Comparison of ENCODE assay signal across 8 mouse cellular contexts in genomic region chr11:99041051-99041729, GRCm38 (mm10). TPM values are rescaled to one million over a fixed set of nuclear protein-coding genes. Genes with fewer than 3 reads are reported as not detected.
DNase-seq lines count a peak whose midpoint lies in the region; ATAC-seq and TF ChIP-seq lines count a peak whose summit lies in the region.

TSS of gene Igfbp4 (plus strand) at chr11:99041244.

- no peak for TF ChIP-seq EP300 in ES-Bruce4 (IDR thresholded peaks at IDR 0.05; ENCODE audit: insufficient read depth, low read depth, low read length)

- peaks cover 2% of the 10 kb centered on the region for H3K4me1 ChIP-seq in ES-Bruce4 (ENCODE audit: control insufficient read depth, insufficient read depth, low read length)
- peaks cover 25% of the 10 kb centered on the region for H3K4me1 ChIP-seq in forebrain, embryonic 16.5 days (replicated peaks; ENCODE audit: control insufficient read depth, insufficient read depth, low read length)
- H3K4me1 ChIP-seq in lung, embryonic 15.5 days = peaks cover 46% of the 10 kb centered on the region

- peak within 1 kb of the TSS; percentile 99 for H3K4me2 ChIP-seq in forebrain, embryonic 16.5 days (ENCODE audit: low read length)
- H3K4me2 ChIP-seq in lung, embryonic 15.5 days = peak within 1 kb of the TSS; percentile 94

- TF ChIP-seq POLR2A in ES-Bruce4 (IDR thresholded peaks at IDR 0.05; ENCODE audit: insufficient read depth, low read length) = no peak

- peak; percentile 74 for DNase-seq in adrenal gland, postnatal 14 days
- DNase-seq in heart, postnatal 14 days = peak; percentile 82 to 83
- DNase-seq in kidney, postnatal 36 days = peak; percentile 84 to 88
- peak; percentile 81 to 82 for DNase-seq in urinary bladder, postnatal 4 days (ENCODE audit: low spot score in 2 of 2)

- no peaks in the 10 kb centered on the region for H3K36me3 ChIP-seq in ES-Bruce4 (ENCODE audit: control insufficient read depth, insufficient read depth, low read length, poor library complexity, severe bottlenecking)
- H3K36me3 ChIP-seq in forebrain, embryonic 16.5 days (ENCODE audit: control insufficient read depth, insufficient read depth) = no peaks in the 10 kb centered on the region
- H3K36me3 ChIP-seq in lung, embryonic 15.5 days = no peaks in the 10 kb centered on the region

- no peak within 1 kb of the TSS for H3K27ac ChIP-seq in ES-Bruce4 (ENCODE audit: insufficient read depth, low read length)
- H3K27ac ChIP-seq in forebrain, embryonic 16.5 days (ENCODE audit: low read length) = peak within 1 kb of the TSS; percentile 95
- H3K27ac ChIP-seq in lung, embryonic 15.5 days = peak within 1 kb of the TSS; percentile 91

- under 1% methylated on average over 59 of the region's 63 CpGs for WGBS in forebrain, embryonic 16.5 days
- under 1% methylated on average over 63 of the region's 63 CpGs for WGBS in lung, embryonic 15.5 days

- peak within 1 kb of the TSS; percentile 72 for H3K4me3 ChIP-seq in ES-Bruce4 (ENCODE audit: low read depth, low read length)
- peak within 1 kb of the TSS; percentile 75 for H3K4me3 ChIP-seq in forebrain, embryonic 16.5 days (replicated peaks; ENCODE audit: low read length)
- peak within 1 kb of the TSS; percentile 71 for H3K4me3 ChIP-seq in lung, embryonic 15.5 days

- H3K9me3 ChIP-seq in ES-Bruce4 (replicated peaks; ENCODE audit: control insufficient read depth, insufficient read depth, low read length, poor library complexity, severe bottlenecking) = no peaks in the 10 kb centered on the region
- H3K9me3 ChIP-seq in forebrain, embryonic 16.5 days (ENCODE audit: control insufficient read depth, low read length) = no peaks in the 10 kb centered on the region
- no peaks in the 10 kb centered on the region for H3K9me3 ChIP-seq in lung, embryonic 15.5 days

- intact Hi-C loops in heart, postnatal 14 days (cut with DNase I) = no loop called here

- peaks cover 10% of the 10 kb centered on the region for H3K27me3 ChIP-seq in ES-Bruce4 (ENCODE audit: control insufficient read depth, insufficient read depth, low read length, poor library complexity, severe bottlenecking)
- no peaks in the 10 kb centered on the region for H3K27me3 ChIP-seq in forebrain, embryonic 16.5 days (replicated peaks; ENCODE audit: control insufficient read depth, insufficient read depth, low read length)
- no peaks in the 10 kb centered on the region for H3K27me3 ChIP-seq in lung, embryonic 15.5 days

- H3K9ac ChIP-seq in ES-Bruce4 (ENCODE audit: low read depth, poor library complexity, severe bottlenecking) = peak within 1 kb of the TSS; percentile 77
- peak within 1 kb of the TSS; percentile 89 for H3K9ac ChIP-seq in forebrain, embryonic 16.5 days (replicated peaks; ENCODE audit: low read depth, low read length)
- peak within 1 kb of the TSS; percentile 73 for H3K9ac ChIP-seq in lung, embryonic 15.5 days

- no peak for TF ChIP-seq CTCF in ES-Bruce4 (IDR thresholded peaks at IDR 0.05; ENCODE audit: low read depth, low read length)

- ATAC-seq in forebrain, embryonic 16.5 days = peak; percentile 73
- ATAC-seq in lung, embryonic 15.5 days (ENCODE audit: borderline replicate concordance, extremely low read depth, low FRiP score, low TSS enrichment) = peak; percentile 82
- no peak for ATAC-seq in neutrophil, adult 5-6 weeks (ENCODE audit: extremely low read depth, insufficient number of reproducible peaks, low FRiP score, poor library complexity, severe bottlenecking)

RNA-seq across cellular contexts. Expression of gene Igfbp4, which starts in this region (rescaled TPM):
- polyA plus RNA-seq in ES-Bruce4 (2011; ENCODE audit: insufficient read depth, insufficient read length, low read depth, missing spikeins) = 47.6 and 51.4 TPM in 2 replicates
- 112 and 219 TPM in 2 replicates for total RNA-seq in adrenal gland, postnatal 14 days (2021)
- polyA plus RNA-seq in forebrain, embryonic 16.5 days (2015; fragmentation: Nextera tagmentation; extraction: Ambion mirVana) = 147 and 167 TPM in 2 replicates
- 100 to 1,000 TPM; 125 to 129 TPM for total RNA-seq in heart, postnatal 14 days (2021)
- polyA plus RNA-seq in lung, embryonic 15.5 days (2015; fragmentation: Nextera tagmentation; extraction: Ambion mirVana) = 498 and 524 TPM in 2 replicates
- total RNA-seq in neutrophil, adult 5-6 weeks (2017) = 11.4 and 18.8 TPM in 2 replicates
